Comparison of ENCODE assay signal across 21 mouse cellular contexts in genomic region chr6:3548959-3549358, GRCm38 (mm10). TPM values are rescaled to one million over a fixed set of nuclear protein-coding genes. Genes with fewer than 3 reads are reported as not detected.
DNase-seq lines count a peak whose midpoint lies in the region; ATAC-seq and TF ChIP-seq lines count a peak whose summit lies in the region.
"Had no signal": no experiment of that assay in that cellular context is flagged by ENCODE, and none has a peak within 500 bp of the region (broad histone marks: within the 10 kb centered on the region; RNA-seq: fewer than 3 reads in every experiment).

No protein-coding gene starts in this region.

- 62% methylated on average over 3 of the region's 3 CpGs for WGBS in forebrain, embryonic 14.5 days
- 73% methylated on average over 3 of the region's 3 CpGs for WGBS in forebrain, embryonic 12.5 days
- 61% methylated on average over 3 of the region's 3 CpGs for WGBS in midbrain, embryonic 12.5 days
- WGBS in midbrain, postnatal 0 days: 58% methylated on average over 3 of the region's 3 CpGs

- no peak for ATAC-seq in forebrain, embryonic 14.5 days
- ATAC-seq in forebrain, embryonic 12.5 days (ENCODE audit: low FRiP score): no peak
- ATAC-seq in midbrain, embryonic 12.5 days (ENCODE audit: low FRiP score, low read depth): 0 out of 2 replicates have a peak, but pooled peaks have one; percentile 56
- ATAC-seq in midbrain, postnatal 0 days (ENCODE audit: low FRiP score): no peak
- ATAC-seq: intestine, embryonic 15.5 days had no signal

- no peak overlapping the region for H3K27ac ChIP-seq in forebrain, embryonic 14.5 days (ENCODE audit: low read depth, low read length)
- H3K27ac ChIP-seq in forebrain, embryonic 12.5 days: no peak overlapping the region
- H3K27ac ChIP-seq in midbrain, embryonic 12.5 days (replicated peaks): no peak overlapping the region
- no peak overlapping the region for H3K27ac ChIP-seq in midbrain, postnatal 0 days (ENCODE audit: low read depth, low read length)
- no peak overlapping the region for H3K27ac ChIP-seq in MEL (ENCODE audit: control insufficient read depth, low read depth, low read length)
- H3K27ac ChIP-seq: embryonic facial prominence, embryonic 13.5 days; heart, adult 2 months; hindbrain, embryonic 10.5 days; hindbrain, embryonic 14.5 days; intestine, embryonic 15.5 days had no signal

- H3K4me3 ChIP-seq in forebrain, embryonic 14.5 days (ENCODE audit: low read depth, low read length): no peak overlapping the region
- H3K4me3 ChIP-seq in forebrain, embryonic 12.5 days (replicated peaks): no peak overlapping the region
- H3K4me3 ChIP-seq in midbrain, embryonic 12.5 days: no peak overlapping the region
- no peak overlapping the region for H3K4me3 ChIP-seq in midbrain, postnatal 0 days (ENCODE audit: low read depth, low read length)
- no peak overlapping the region for H3K4me3 ChIP-seq in MEL (ENCODE audit: control insufficient read depth in 1 of 2, insufficient read depth in 1 of 2, low read depth in 2 of 2, low read length in 2 of 2)
- H3K4me3 ChIP-seq: embryonic facial prominence, embryonic 13.5 days; heart, adult 2 months; heart, embryonic 12.5 days; hindbrain, embryonic 10.5 days; intestine, embryonic 15.5 days had no signal

- TF ChIP-seq RAD21 in MEL (IDR thresholded peaks at IDR 0.05; ENCODE audit: low read depth, low read length): no peak

- no peaks in the 10 kb centered on the region for H3K4me1 ChIP-seq in forebrain, embryonic 14.5 days (ENCODE audit: control insufficient read depth, insufficient read depth, low read length)
- no peaks in the 10 kb centered on the region for H3K4me1 ChIP-seq in forebrain, embryonic 12.5 days
- no peaks in the 10 kb centered on the region for H3K4me1 ChIP-seq in midbrain, embryonic 12.5 days
- H3K4me1 ChIP-seq in midbrain, postnatal 0 days (ENCODE audit: insufficient read depth, low read length): no peaks in the 10 kb centered on the region
- H3K4me1 ChIP-seq in MEL (ENCODE audit: control insufficient read depth in 1 of 2, insufficient read depth in 2 of 2, low read length in 2 of 2): no peaks in the 10 kb centered on the region
- H3K4me1 ChIP-seq: embryonic facial prominence, embryonic 13.5 days; heart, embryonic 12.5 days; hindbrain, embryonic 10.5 days; intestine, embryonic 15.5 days had no signal

- no peak for TF ChIP-seq POLR2A in MEL (IDR thresholded peaks at IDR 0.05; ENCODE audit: control insufficient read depth in 1 of 2, insufficient read depth in 1 of 2, low read depth in 1 of 2, low read length in 2 of 2, poor library complexity in 1 of 2)

- H3K9me3 ChIP-seq in forebrain, embryonic 14.5 days (replicated peaks; ENCODE audit: control insufficient read depth, low read length): no peaks in the 10 kb centered on the region
- H3K9me3 ChIP-seq in forebrain, embryonic 12.5 days: no peaks in the 10 kb centered on the region
- no peaks in the 10 kb centered on the region for H3K9me3 ChIP-seq in midbrain, embryonic 12.5 days
- no peaks in the 10 kb centered on the region for H3K9me3 ChIP-seq in midbrain, postnatal 0 days (ENCODE audit: low read length)
- no peaks in the 10 kb centered on the region for H3K9me3 ChIP-seq in MEL (replicated peaks; ENCODE audit: insufficient read depth, low read length)
- H3K9me3 ChIP-seq: embryonic facial prominence, embryonic 13.5 days; heart, embryonic 12.5 days; hindbrain, embryonic 10.5 days; intestine, embryonic 15.5 days had no signal

- no peaks in the 10 kb centered on the region for H3K79me2 ChIP-seq in MEL (ENCODE audit: control insufficient read depth, insufficient read depth, low read length, poor library complexity)

- H3K9ac ChIP-seq in forebrain, embryonic 14.5 days (ENCODE audit: low read length): no peak overlapping the region
- H3K9ac ChIP-seq in forebrain, embryonic 12.5 days: no peak overlapping the region
- H3K9ac ChIP-seq in midbrain, embryonic 12.5 days (replicated peaks): no peak overlapping the region
- H3K9ac ChIP-seq in midbrain, postnatal 0 days (replicated peaks; ENCODE audit: low read length, poor library complexity, severe bottlenecking): no peak overlapping the region
- no peak overlapping the region for H3K9ac ChIP-seq in MEL (ENCODE audit: control insufficient read depth, low read depth, low read length, poor library complexity, severe bottlenecking)
- H3K9ac ChIP-seq: embryonic facial prominence, embryonic 13.5 days; heart, embryonic 12.5 days; hindbrain, embryonic 14.5 days; intestine, embryonic 15.5 days had no signal

- DNase-seq in forebrain, embryonic 14.5 days (ENCODE audit: low spot score): peak; percentile 18
- no peak for DNase-seq in midbrain, postnatal 0 days (ENCODE audit: low spot score)
- peak; percentile 57 for DNase-seq in MEL (ENCODE audit: low read depth, low spot score)
- DNase-seq in brain, adult 2 months (ENCODE audit: low read depth, low spot score): peak; percentile 27
- DNase-seq in left cerebral cortex, postnatal 10 days (ENCODE audit: extremely low spot score in 1 of 2, low spot score in 2 of 2): no peak
- DNase-seq in adrenal gland, postnatal 10 days: no peak
- DNase-seq: adrenal gland, adult 8-10 months; cerebellum, adult 18-20 months; cerebellum, adult 9-11 months; cerebellum, postnatal 36 days; gastrocnemius, postnatal 10 days; heart, adult 2 months had no signal

- intact Hi-C loops in left cerebral cortex, postnatal 10 days (cut with DNase I): no loop called here

- no peak overlapping the region for H3K4me2 ChIP-seq in forebrain, embryonic 14.5 days (ENCODE audit: low read length)
- H3K4me2 ChIP-seq in forebrain, embryonic 12.5 days: no peak overlapping the region
- H3K4me2 ChIP-seq in midbrain, embryonic 12.5 days (replicated peaks): no peak overlapping the region
- H3K4me2 ChIP-seq in midbrain, postnatal 0 days (ENCODE audit: low read depth, low read length, poor library complexity, severe bottlenecking): no peak overlapping the region
- H3K4me2 ChIP-seq: embryonic facial prominence, embryonic 13.5 days; heart, embryonic 12.5 days; hindbrain, embryonic 14.5 days; intestine, embryonic 15.5 days had no signal

- no peaks in the 10 kb centered on the region for H3K27me3 ChIP-seq in forebrain, embryonic 14.5 days (replicated peaks; ENCODE audit: control insufficient read depth, insufficient read depth, low read length)
- H3K27me3 ChIP-seq in forebrain, embryonic 12.5 days: no peaks in the 10 kb centered on the region
- no peaks in the 10 kb centered on the region for H3K27me3 ChIP-seq in midbrain, embryonic 12.5 days
- H3K27me3 ChIP-seq in midbrain, postnatal 0 days (ENCODE audit: insufficient read depth, low read length): no peaks in the 10 kb centered on the region
- no peaks in the 10 kb centered on the region for H3K27me3 ChIP-seq in MEL (ENCODE audit: control insufficient read depth in 1 of 2, insufficient read depth in 2 of 2, low read length in 2 of 2)
- H3K27me3 ChIP-seq: embryonic facial prominence, embryonic 13.5 days; heart, embryonic 12.5 days; intestine, embryonic 15.5 days had no signal

- no peak for TF ChIP-seq CTCF in midbrain, postnatal 0 days (IDR thresholded peaks at IDR 0.05)
- TF ChIP-seq CTCF in MEL (IDR thresholded peaks at IDR 0.05 in 2 of 3, conservative IDR thresholded peaks at IDR 0.05 in 1 of 3; ENCODE audit: control insufficient read depth in 1 of 3, insufficient read depth in 1 of 3, low read depth in 2 of 3, low read length in 3 of 3, poor library complexity in 1 of 3, severe bottlenecking in 1 of 3): no peak

- TF ChIP-seq EP300 in MEL (IDR thresholded peaks at IDR 0.05; ENCODE audit: low read depth in 1 of 2, low read length in 2 of 2): no peak

- no peaks in the 10 kb centered on the region for H3K36me3 ChIP-seq in forebrain, embryonic 14.5 days (ENCODE audit: control insufficient read depth, insufficient read depth, low read length)
- H3K36me3 ChIP-seq in forebrain, embryonic 12.5 days (replicated peaks): peaks cover 7% of the 10 kb centered on the region
- peaks cover 5% of the 10 kb centered on the region; the same call in 1 of the 2 replicates for H3K36me3 ChIP-seq in midbrain, embryonic 12.5 days
- H3K36me3 ChIP-seq in midbrain, postnatal 0 days (ENCODE audit: insufficient read depth, low read length): peaks cover 7% of the 10 kb centered on the region; the same call in 1 of the 2 replicates
- H3K36me3 ChIP-seq in MEL (ENCODE audit: control insufficient read depth in 1 of 2, insufficient read depth in 2 of 2, low read length in 2 of 2): peaks cover 0 to 1% of the 10 kb centered on the region in 2 experiments; a peak in 1 of 4 replicates
- H3K36me3 ChIP-seq: intestine, embryonic 15.5 days had no signal

TF ChIP-seq in MEL, 35 proteins besides CTCF, POLR2A, EP300 and RAD21 (continues in another document):
- TF ChIP-seq CHD2 (IDR thresholded peaks at IDR 0.05; ENCODE audit: low read length): no peak
- no peak for TF ChIP-seq POLR2AphosphoS2 (IDR thresholded peaks at IDR 0.05; ENCODE audit: low read length)
- TF ChIP-seq E2F4 (IDR thresholded peaks at IDR 0.05; ENCODE audit: borderline replicate concordance, low read depth, low read length): no peak
- no peak for TF ChIP-seq MEF2A (IDR thresholded peaks at IDR 0.05; ENCODE audit: extremely low read depth, insufficient replicate concordance, low read depth, low read length, poor library complexity, severe bottlenecking)

RNA-seq across cellular contexts. Expression of gene Vps50, which starts 50.8 kb away (rescaled TPM):
- polyA plus RNA-seq in forebrain, embryonic 14.5 days (2014; fragmentation: Nextera tagmentation; extraction: Ambion mirVana): 49.7 and 54.1 TPM in 2 replicates
- 47.1 and 48.1 TPM in 2 replicates for polyA plus RNA-seq in forebrain, embryonic 12.5 days (2016; fragmentation: Nextera tagmentation; extraction: Ambion mirVana)
- polyA plus RNA-seq in midbrain, embryonic 12.5 days (2016; fragmentation: Nextera tagmentation; extraction: Ambion mirVana): 41.9 and 46.9 TPM in 2 replicates
- 36.5 and 40.9 TPM in 2 replicates for total RNA-seq in midbrain, postnatal 0 days (2014; rRNA removed)
- polyA plus RNA-seq in midbrain, postnatal 0 days (2015; fragmentation: Nextera tagmentation; extraction: Ambion mirVana): 46.4 and 51.8 TPM in 2 replicates
- 20.2 and 21.2 TPM in 2 replicates for total RNA-seq in MEL (2012; rRNA removed)
- polyA plus RNA-seq in MEL (2012; ENCODE audit: insufficient read depth in 1 of 2, insufficient read length in 2 of 2, low read depth in 1 of 2, low replicate concordance in 2 of 2, missing spikeins in 1 of 2): 10 to 100 TPM in 1 of 2 experiments, not detected in 1; 13.5 TPM
- total RNA-seq in left cerebral cortex, postnatal 10 days (2021): 10 to 100 TPM; 60.1 to 61.9 TPM
- total RNA-seq in adrenal gland, postnatal 10 days (2021): 10 to 100 TPM; 20.0 to 24.7 TPM

RNA-seq across cellular contexts. Expression of gene Hepacam2, which starts 50.9 kb away (rescaled TPM):
- polyA plus RNA-seq in forebrain, embryonic 14.5 days (2014; fragmentation: Nextera tagmentation; extraction: Ambion mirVana): 0.95 and 1.5 TPM in 2 replicates
- polyA plus RNA-seq in forebrain, embryonic 12.5 days (2016; fragmentation: Nextera tagmentation; extraction: Ambion mirVana): 2.3 and 2.7 TPM in 2 replicates
- 3.4 and 4.7 TPM in 2 replicates for polyA plus RNA-seq in midbrain, embryonic 12.5 days (2016; fragmentation: Nextera tagmentation; extraction: Ambion mirVana)
- total RNA-seq in midbrain, postnatal 0 days (2014; rRNA removed): 2.0 and 3.0 TPM in 2 replicates
- polyA plus RNA-seq in midbrain, postnatal 0 days (2015; fragmentation: Nextera tagmentation; extraction: Ambion mirVana): 1.4 and 1.6 TPM in 2 replicates
- not detected in 2 replicates for total RNA-seq in MEL (2012; rRNA removed)
- polyA plus RNA-seq in MEL (2012; ENCODE audit: insufficient read depth in 1 of 2, insufficient read length in 2 of 2, low read depth in 1 of 2, low replicate concordance in 2 of 2, missing spikeins in 1 of 2): under 1 TPM in 1 of 2 experiments, not detected in 1; 0.11 TPM
- under 1 TPM; 0.54 to 0.67 TPM for total RNA-seq in left cerebral cortex, postnatal 10 days (2021)
- under 1 TPM; 0.15 to 0.45 TPM for total RNA-seq in adrenal gland, postnatal 10 days (2021)
- total RNA-seq: gastrocnemius, postnatal 10 days; gastrocnemius, postnatal 4 days had no signal
- polyA plus RNA-seq: C2C12; heart, embryonic 12.5 days had no signal

Comparison
In these comparisons a context has a peak if more than half of its experiments do, and no peak if none do; other contexts are left out.
1. DNase-seq: peak in forebrain, embryonic 14.5 days (single experiment), MEL (single experiment) and brain, adult 2 months (single experiment); none in midbrain, postnatal 0 days (single experiment), left cerebral cortex, postnatal 10 days (0 of 2) and adrenal gland, postnatal 10 days (single experiment).